Mouse (Mus musculus): Measurements from ENCODE around the gene Skint2. TPM values are rescaled to one million over a fixed set of nuclear protein-coding genes. Genes with fewer than 3 reads are reported as not detected.

Gene Skint2
- polyA plus RNA-seq (2016; fragmentation: Nextera tagmentation; extraction: Ambion mirVana), result not detected in 2 replicates

DNA sequence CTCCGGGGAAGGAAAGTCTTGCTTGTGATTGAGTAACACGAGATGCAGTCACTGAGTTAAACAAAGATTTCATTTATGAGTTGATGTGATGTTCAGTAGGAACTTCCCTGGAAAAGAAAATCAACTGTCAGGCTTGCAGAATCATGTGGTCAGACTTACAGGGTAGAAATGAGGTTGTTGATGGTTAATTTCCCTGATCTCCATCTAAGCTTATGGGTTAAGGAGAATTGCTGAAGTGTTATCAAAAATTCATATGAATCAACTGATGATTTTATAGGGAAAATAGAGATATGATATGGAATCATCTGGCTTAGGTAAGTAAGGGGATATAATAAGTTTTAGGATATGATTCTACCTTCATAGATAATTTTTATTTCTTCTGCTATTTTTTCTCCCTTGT, at the start of gene Skint2:
Gene Skint2, plus strand, starts transcription at position 301 of the 400 bp plus-strand sequence.
- Histone ChIP-seq H3K4me1 (no peaks in the 10 kb centered on the region), H3K9me3 (replicated peaks) (no peaks in the 10 kb centered on the region), H3K27ac (no peak within 1 kb of the TSS), H3K4me3 (no peak within 1 kb of the TSS), H3K9ac (no peak within 1 kb of the TSS), H3K4me2 (no peak within 1 kb of the TSS), H3K36me3 (no peaks in the 10 kb centered on the region), H3K27me3 (replicated peaks) (no peaks in the 10 kb centered on the region)
- ATAC-seq, result no peak
- WGBS (ENCODE audit: insufficient replicate concordance), result 55% methylated on average over 2 of the region's 2 CpGs

Other genes starting within 250 kb of the Skint2 start
- gene Skint9, start 123.2 kb upstream of the Skint2 start, polyA plus RNA-seq (2016; fragmentation: Nextera tagmentation; extraction: Ambion mirVana), result not detected in 2 replicates
- not detected in 2 replicates for gene Skint10, start 217.7 kb downstream of the Skint2 start, polyA plus RNA-seq (2016; fragmentation: Nextera tagmentation; extraction: Ambion mirVana)